Mouse (Mus musculus): ENCODE measurements at regions not wholly inside any gene's neighbourhood (a gene's known extent, or its start where the extent isn't known, plus 50 kb on each side); places are given as distances from the start of the nearest gene placed in this dataset.

- no peak for DNase-seq (ENCODE audit: low read depth, low spot score)
Measured at GRCm38 (mm10) chr4:56483708-56484107, 256.2 kb upstream of the Gm26657 start.

GRCm38 (mm10) chr4:56456788-56457187 is 283.1 kb upstream of the Gm26657 start:
- DNase-seq (ENCODE audit: low read depth, low spot score), result no peak

GRCm38 (mm10) chr4:56421575-56421974 is 318.3 kb upstream of the Gm26657 start:
- DNase-seq (ENCODE audit: low read depth, low spot score), result no peak

GRCm38 (mm10) chr4:56419122-56419913 is 320.6 kb upstream of the Gm26657 start:
- no peak for DNase-seq (ENCODE audit: low read depth, low spot score)

GRCm38 (mm10) chr4:56411024-56411636 is 328.7 kb upstream of the Gm26657 start:
- no peak for DNase-seq (ENCODE audit: low read depth, low spot score)

- no peak for DNase-seq (ENCODE audit: low read depth, low spot score)
Measured at GRCm38 (mm10) chr4:56393793-56394192, 346.1 kb upstream of the Gm26657 start.

GRCm38 (mm10) chr4:56387051-56387450 is 352.8 kb upstream of the Gm26657 start:
- DNase-seq (ENCODE audit: low read depth, low spot score), result no peak

- no peak for DNase-seq (ENCODE audit: low read depth, low spot score)
Measured at GRCm38 (mm10) chr4:56375745-56376144, 364.1 kb upstream of the Gm26657 start.

- DNase-seq (ENCODE audit: low read depth, low spot score), result peak; percentile 24
Measured at GRCm38 (mm10) chr4:56374466-56374865, 365.4 kb upstream of the Gm26657 start.

- DNase-seq (ENCODE audit: low read depth, low spot score), result no peak
Measured at GRCm38 (mm10) chr4:56373746-56374145, 366.1 kb upstream of the Gm26657 start.

- DNase-seq (ENCODE audit: low read depth, low spot score), result no peak
Measured at GRCm38 (mm10) chr4:56373167-56373566, 366.7 kb upstream of the Gm26657 start.

GRCm38 (mm10) chr4:56372711-56373110 is 367.2 kb upstream of the Gm26657 start:
- DNase-seq (ENCODE audit: low read depth, low spot score), result no peak

- no peak for DNase-seq (ENCODE audit: low read depth, low spot score)
Measured at GRCm38 (mm10) chr4:56364594-56364993, 375.3 kb upstream of the Gm26657 start.

- no peak for DNase-seq (ENCODE audit: low read depth, low spot score)
Measured at GRCm38 (mm10) chr4:56362121-56362520, 377.7 kb upstream of the Gm26657 start.

GRCm38 (mm10) chr4:56349216-56349615 is 390.7 kb upstream of the Gm26657 start:
- no peak for DNase-seq (ENCODE audit: low read depth, low spot score)

GRCm38 (mm10) chr4:56325156-56325555 is 414.7 kb upstream of the Gm26657 start:
- DNase-seq (ENCODE audit: low read depth, low spot score), result no peak

GRCm38 (mm10) chr4:56319134-56319533 is 420.7 kb upstream of the Gm26657 start:
- DNase-seq (ENCODE audit: low read depth, low spot score), result no peak

GRCm38 (mm10) chr4:56305664-56306330 is 434.1 kb upstream of the Gm26657 start:
- no peak for DNase-seq (ENCODE audit: low read depth, low spot score)

GRCm38 (mm10) chr4:56304275-56304674 is 435.6 kb upstream of the Gm26657 start:
- DNase-seq (ENCODE audit: low read depth, low spot score), result no peak

- no peak for DNase-seq (ENCODE audit: low read depth, low spot score)
Measured at GRCm38 (mm10) chr4:56287980-56288379, 451.9 kb upstream of the Gm26657 start.

- no peak for DNase-seq (ENCODE audit: low read depth, low spot score)
Measured at GRCm38 (mm10) chr4:56284490-56284889, 455.4 kb upstream of the Gm26657 start.

- DNase-seq (ENCODE audit: low read depth, low spot score), result no peak
Measured at GRCm38 (mm10) chr4:56275836-56276235, 464.0 kb upstream of the Gm26657 start.

GRCm38 (mm10) chr4:56271390-56271789 is 468.5 kb upstream of the Gm26657 start:
- DNase-seq (ENCODE audit: low read depth, low spot score), result no peak
